Mouse (Mus musculus) heart, embryonic 10.5 days (tissue): ENCODE measurements around the gene Map3k7cl. TPM values are rescaled to one million over a fixed set of nuclear protein-coding genes. Genes with fewer than 3 reads are reported as not detected.

Source experiments
- DNase-seq: peaks from one replicate; pipeline ENCODE4 v3.0.0-alpha.2; 2017; ENCODE audit warnings: low spot score
- H3K27ac ChIP-seq: fragments of 300-500 bp; sonication (generic); 2 replicates; pipeline ENCODE4 v1.5.1; 2016; ENCODE audit warnings: mild to moderate bottlenecking
- H3K27me3 ChIP-seq: fragments of 300-500 bp; sonication (generic); 2 replicates; pipeline ENCODE4 v1.6.1; 2016; ENCODE audit warnings: mild to moderate bottlenecking; ENCODE audit not compliant: poor library complexity, insufficient read depth, severe bottlenecking
- H3K36me3 ChIP-seq: fragments of 300-500 bp; sonication (generic); 2 replicates; pipeline ENCODE4 v1.6.1; 2016; ENCODE audit warnings: mild to moderate bottlenecking, moderate library complexity
- H3K4me1 ChIP-seq: fragments of 300-500 bp; sonication (generic); 2 replicates; pipeline ENCODE4 v1.6.1; 2016; ENCODE audit warnings: mild to moderate bottlenecking
- H3K4me3 ChIP-seq: fragments of 300-500 bp; sonication (generic); 2 replicates; pipeline ENCODE4 v1.5.1; 2016; ENCODE audit warnings: mild to moderate bottlenecking, moderate library complexity
- H3K9me3 ChIP-seq: fragments of 300-500 bp; sonication (generic); 2 replicates; pipeline ENCODE4 v1.6.1; 2016; ENCODE audit warnings: mild to moderate bottlenecking, moderate library complexity
- WGBS: fragments of 180-500 bp; shearing (Covaris S2); methylation state at CpG from one replicate; pipeline ENCODE4 v1.1.7; 2016; 5-methylcytosine and 5-hydroxymethylcytosine counted together
- polyA plus RNA-seq: library from polyadenylated mRNA; unstranded; fragments of >200 nt; fragmentation: Nextera tagmentation; extraction: Ambion mirVana; gene quantifications from 2 replicates; pipeline ENCODE4 v1.2.1, GENCODE M21; 2016

Gene Map3k7cl
- polyA plus RNA-seq, 1 experiment from 2014 or later: not detected

DNA sequence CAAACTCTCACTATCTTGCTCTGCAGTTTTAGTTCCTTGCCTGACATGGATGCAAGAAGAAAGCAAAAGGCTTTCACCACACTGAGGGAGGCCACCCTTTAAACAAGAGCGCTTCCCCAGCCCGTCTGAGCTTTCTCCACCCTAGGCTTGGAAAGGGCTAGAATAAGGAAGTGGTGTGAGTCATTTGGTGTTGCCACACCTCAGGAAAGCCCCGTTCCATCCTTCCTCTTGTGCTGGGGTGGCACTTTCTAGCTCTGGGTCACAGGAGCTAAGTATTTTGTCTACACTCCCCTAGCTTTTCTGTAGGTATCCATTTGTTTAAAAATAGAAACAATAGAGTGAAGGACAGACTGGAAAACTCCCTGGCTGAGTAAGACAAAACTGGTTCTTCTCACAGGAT, 72.2 kb downstream of the Map3k7cl start:
- no peak for DNase-seq

DNA sequence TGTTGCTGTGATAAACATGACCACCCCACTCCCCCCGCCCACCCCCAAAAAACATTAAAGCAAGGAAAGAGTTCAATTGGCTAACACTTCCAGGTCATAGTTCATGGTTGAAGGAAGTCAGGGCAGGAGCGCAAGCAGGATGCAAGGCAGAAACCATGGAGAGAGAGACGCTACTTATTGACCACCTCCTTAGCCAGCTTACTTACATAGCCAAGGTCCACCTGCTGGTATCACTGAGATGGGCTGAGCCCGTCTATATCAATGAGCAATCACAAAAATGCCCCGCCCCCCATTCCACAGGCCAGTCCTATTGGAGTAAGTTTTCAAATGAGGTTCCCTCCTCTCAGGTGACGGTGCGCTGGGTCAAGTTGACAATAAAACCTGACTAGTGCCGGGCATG, 72.7 kb downstream of the Map3k7cl start:
- peaks cover 8% of the 10 kb centered on the region for H3K9me3 ChIP-seq
- H3K4me1 ChIP-seq: no peaks in the 10 kb centered on the region
- no peak overlapping the region for H3K4me3 ChIP-seq
- H3K27ac ChIP-seq: no peak overlapping the region
- 90% methylated on average over 8 of the region's 8 CpGs for WGBS
- H3K36me3 ChIP-seq: no peaks in the 10 kb centered on the region
- no peaks in the 10 kb centered on the region for H3K27me3 ChIP-seq
- no peak for DNase-seq

More for the DNA sequence above, 72.2 kb downstream of the Map3k7cl start:
- Histone ChIP-seq H3K27ac (no peak overlapping the region), H3K27me3 (no peaks in the 10 kb centered on the region), H3K36me3 (no peaks in the 10 kb centered on the region), H3K9me3 (peaks cover 8% of the 10 kb centered on the region), H3K4me1 (no peaks in the 10 kb centered on the region), H3K4me3 (no peak overlapping the region)
- WGBS: 74% methylated on average over 3 of the region's 3 CpGs

DNA sequence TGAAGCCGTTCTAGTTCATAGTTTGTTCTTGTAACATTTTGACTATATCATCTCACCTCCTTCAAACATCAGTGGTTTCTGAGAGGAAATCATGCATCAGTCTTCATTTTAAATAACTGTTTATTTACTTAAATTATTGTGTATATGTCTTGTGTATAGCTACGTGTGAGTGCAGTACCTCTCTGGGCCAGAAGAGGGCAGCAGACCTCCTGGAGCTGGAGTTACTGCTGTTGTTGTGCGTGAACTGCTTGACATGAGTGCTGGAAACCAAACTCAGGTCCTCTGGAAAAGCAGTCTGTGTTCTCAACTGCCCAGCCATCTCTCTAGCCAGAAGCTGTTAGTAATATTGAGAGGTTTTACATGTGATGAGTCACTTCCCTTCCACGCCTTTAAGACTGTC, 73.6 kb downstream of the Map3k7cl start:
- Histone ChIP-seq H3K36me3 (no peaks in the 10 kb centered on the region), H3K27me3 (no peaks in the 10 kb centered on the region), H3K27ac (no peak overlapping the region), H3K9me3 (peaks cover 8% of the 10 kb centered on the region), H3K4me3 (no peak overlapping the region), H3K4me1 (no peaks in the 10 kb centered on the region)
- no peak for DNase-seq
- WGBS: 93% methylated on average over 4 of the region's 4 CpGs

DNA sequence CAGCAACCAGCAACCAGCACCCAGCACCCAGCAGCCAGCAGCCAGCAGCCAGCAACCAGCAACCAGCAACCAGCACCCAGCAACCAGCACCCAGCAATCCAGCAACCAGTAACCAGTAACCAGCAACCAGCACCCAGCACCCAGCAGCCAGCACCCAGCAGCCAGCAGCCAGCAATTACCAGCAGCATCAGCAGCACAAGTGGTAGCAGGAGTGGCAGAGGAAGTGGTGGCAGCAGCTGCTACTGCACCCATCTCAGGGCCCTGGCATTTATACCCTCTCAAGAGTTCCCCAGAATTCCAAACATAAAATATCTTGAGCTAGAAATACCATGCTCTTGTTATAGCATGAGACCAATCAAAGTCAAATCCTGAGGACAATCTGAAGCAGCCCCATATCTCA, 81.6 kb downstream of the Map3k7cl start:
- DNase-seq: no peak
- H3K9me3 ChIP-seq: no peaks in the 10 kb centered on the region
- no peak overlapping the region for H3K4me3 ChIP-seq
- H3K27me3 ChIP-seq: no peaks in the 10 kb centered on the region
- no peak overlapping the region for H3K27ac ChIP-seq
- H3K4me1 ChIP-seq: no peaks in the 10 kb centered on the region
- H3K36me3 ChIP-seq: no peaks in the 10 kb centered on the region

DNA sequence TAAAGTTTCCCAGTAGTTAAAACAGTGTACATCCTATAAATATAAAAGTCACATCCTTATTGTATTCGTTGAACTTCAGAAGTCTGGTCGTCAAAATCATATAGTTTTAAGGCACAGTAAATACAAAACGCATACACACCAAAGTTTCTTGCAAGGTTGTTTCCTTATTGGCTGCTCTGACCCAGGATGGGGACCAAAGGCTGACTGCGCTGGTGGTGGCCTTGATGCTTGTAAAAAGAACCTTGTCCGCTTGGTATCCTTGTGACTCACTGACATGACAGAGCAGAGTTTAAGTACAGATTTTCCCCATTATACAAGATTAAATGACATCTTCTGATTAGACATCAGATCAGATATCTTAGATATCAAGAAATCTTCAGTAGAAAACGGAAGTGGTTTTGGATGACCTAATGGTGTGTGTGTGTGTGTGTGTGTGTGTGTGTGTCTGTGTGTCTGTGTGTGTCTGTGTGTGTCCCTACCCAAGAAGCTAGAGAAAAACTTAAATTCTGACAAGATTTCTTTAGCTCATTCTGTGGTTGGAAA, 82.2 kb downstream of the Map3k7cl start:
- no peaks in the 10 kb centered on the region for H3K36me3 ChIP-seq
- H3K4me1 ChIP-seq: no peaks in the 10 kb centered on the region
- no peak overlapping the region for H3K4me3 ChIP-seq
- H3K9me3 ChIP-seq: no peaks in the 10 kb centered on the region
- no peak for DNase-seq
- H3K27me3 ChIP-seq: no peaks in the 10 kb centered on the region
- WGBS: 81% methylated on average over 6 of the region's 6 CpGs
- H3K27ac ChIP-seq: no peak overlapping the region

DNA sequence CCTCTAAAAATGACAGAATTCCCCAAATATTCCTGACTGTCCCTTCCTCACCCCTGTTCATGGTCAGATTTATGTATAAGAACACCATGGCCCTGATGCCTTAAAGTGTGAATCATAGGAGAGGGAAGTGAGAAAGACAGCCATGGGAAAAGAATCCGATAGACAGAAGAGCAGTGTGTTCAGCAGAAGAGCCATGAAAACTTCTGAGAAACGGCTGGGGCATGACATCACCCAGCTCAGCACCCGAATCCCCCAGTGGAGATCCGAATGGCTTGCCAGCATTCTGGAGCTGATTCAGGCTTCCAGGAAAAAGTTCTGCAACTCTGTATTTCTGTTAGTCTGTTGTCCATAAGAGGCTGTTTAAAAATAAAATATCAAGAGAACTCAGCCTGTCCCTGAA, 82.7 kb downstream of the Map3k7cl start:
- Histone ChIP-seq H3K9me3 (no peaks in the 10 kb centered on the region), H3K4me1 (no peaks in the 10 kb centered on the region), H3K27ac (no peak overlapping the region), H3K27me3 (no peaks in the 10 kb centered on the region), H3K4me3 (no peak overlapping the region), H3K36me3 (no peaks in the 10 kb centered on the region)
- WGBS: 64% methylated on average over 4 of the region's 4 CpGs
- DNase-seq: no peak

DNA sequence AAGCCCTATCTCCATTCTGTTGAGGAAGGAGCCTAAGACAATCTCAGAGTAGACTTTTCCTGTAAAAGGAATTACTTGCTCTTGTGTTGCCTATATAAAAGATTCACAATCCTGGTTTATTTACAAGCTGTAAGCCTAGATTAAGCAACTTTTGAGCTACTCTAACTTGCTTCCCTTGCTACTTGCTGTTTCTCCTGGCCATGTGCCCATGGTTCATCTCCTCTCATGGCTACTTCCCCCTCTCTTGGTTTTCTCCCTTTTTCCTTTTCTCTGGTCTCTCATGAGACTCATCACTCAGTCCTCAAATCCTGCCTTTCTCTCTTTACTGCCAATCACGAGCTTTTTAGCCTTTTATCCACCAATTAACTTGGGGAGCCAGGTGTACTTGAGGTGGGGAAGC, 85.0 kb downstream of the Map3k7cl start:
- H3K4me3 ChIP-seq: no peak overlapping the region
- 30% methylated on average over 1 of the region's 1 CpGs for WGBS
- H3K36me3 ChIP-seq: no peaks in the 10 kb centered on the region
- DNase-seq: no peak
- H3K9me3 ChIP-seq: no peaks in the 10 kb centered on the region
- no peak overlapping the region for H3K27ac ChIP-seq
- H3K4me1 ChIP-seq: no peaks in the 10 kb centered on the region
- no peaks in the 10 kb centered on the region for H3K27me3 ChIP-seq

DNA sequence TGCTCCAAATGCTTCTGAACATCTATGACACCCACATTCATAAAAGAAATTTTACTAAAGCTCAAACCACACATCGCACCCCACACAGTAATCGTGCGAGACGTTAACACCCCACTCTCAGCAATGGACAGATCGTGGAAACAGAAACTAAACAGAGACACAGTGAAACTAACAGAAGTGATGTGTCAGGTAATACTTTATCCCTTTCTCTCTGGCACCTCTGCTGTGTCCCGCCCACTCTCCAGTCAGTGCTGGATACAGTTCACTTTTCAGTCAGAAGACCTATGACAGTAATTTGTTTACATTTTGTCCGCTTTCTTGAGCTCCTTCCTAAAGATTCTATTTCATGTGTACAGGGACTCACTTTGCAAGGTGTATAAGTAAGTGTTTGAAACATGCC, 89.1 kb downstream of the Map3k7cl start:
- no peak for DNase-seq
- Histone ChIP-seq H3K4me1 (0 out of 2 replicates have a peak, but pooled peaks cover 5% of the 10 kb centered on the region), H3K27ac (no peak overlapping the region), H3K27me3 (no peaks in the 10 kb centered on the region), H3K36me3 (no peaks in the 10 kb centered on the region), H3K9me3 (no peaks in the 10 kb centered on the region), H3K4me3 (no peak overlapping the region)
- WGBS: 95% methylated on average over 7 of the region's 7 CpGs

DNA sequence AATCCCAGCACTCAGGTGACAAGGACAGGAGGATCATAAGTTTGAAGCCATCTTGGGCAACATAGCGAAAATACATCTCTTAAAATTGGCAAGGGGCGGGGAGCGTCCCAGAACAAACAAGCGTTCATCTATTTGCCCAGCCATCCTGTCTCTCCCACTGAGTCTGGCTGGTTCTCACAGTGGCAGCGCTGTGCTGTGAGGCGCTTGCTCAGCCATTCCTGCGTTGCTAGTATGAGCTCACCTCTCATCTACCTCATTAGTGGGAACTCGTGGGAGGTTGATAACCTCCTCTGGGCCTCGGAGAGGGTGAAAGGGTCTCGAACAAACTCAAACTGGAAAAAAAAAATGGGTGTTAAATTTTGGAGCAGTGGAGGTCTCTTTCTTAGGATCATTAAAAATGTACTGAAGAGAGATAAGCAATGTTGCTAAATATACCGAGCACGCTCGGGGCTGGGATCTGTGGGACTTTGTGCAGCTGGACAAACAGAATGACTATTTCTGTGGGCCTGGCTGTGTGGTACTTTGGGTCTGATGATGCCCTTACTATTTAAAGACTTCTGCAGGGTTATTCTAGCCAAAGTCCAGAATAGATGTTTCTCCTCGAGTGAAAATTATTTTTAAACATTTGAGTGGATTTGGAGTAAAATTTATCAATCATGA, 91.1 kb downstream of the Map3k7cl start:
- H3K9me3 ChIP-seq: no peaks in the 10 kb centered on the region
- no peaks in the 10 kb centered on the region for H3K27me3 ChIP-seq
- H3K4me3 ChIP-seq: no peak overlapping the region
- no peaks in the 10 kb centered on the region for H3K36me3 ChIP-seq
- 0 out of 2 replicates have a peak, but pooled peaks cover 5% of the 10 kb centered on the region for H3K4me1 ChIP-seq
- H3K27ac ChIP-seq: no peak overlapping the region
- DNase-seq: no peak
- WGBS: 44% methylated on average over 14 of the region's 14 CpGs

Other genes starting within 250 kb of the Map3k7cl start
- gene N6amt1, start 199.1 kb upstream of the Map3k7cl start, polyA plus RNA-seq: 21.9 and 22.6 TPM in 2 replicates
- 24.9 and 28.9 TPM in 2 replicates for gene Ltn1, start 120.7 kb upstream of the Map3k7cl start, polyA plus RNA-seq
- gene Rwdd2b, start 112.8 kb upstream of the Map3k7cl start, polyA plus RNA-seq: 11.8 and 13.6 TPM in 2 replicates
- 36.2 and 38.6 TPM in 2 replicates for gene Usp16, start 98.6 kb upstream of the Map3k7cl start, polyA plus RNA-seq
- gene Cct8, start 57.5 kb upstream of the Map3k7cl start, polyA plus RNA-seq: 437 and 566 TPM in 2 replicates
- 8.5 and 9.4 TPM in 2 replicates for gene Bach1, start 145.6 kb downstream of the Map3k7cl start, polyA plus RNA-seq